Mouse (Mus musculus) forebrain, embryonic 14.5 days (tissue): ENCODE data around the gene Grk1. TPM values are rescaled to one million over a fixed set of nuclear protein-coding genes. Genes with fewer than 3 reads are reported as not detected.

Experiments
- ATAC-seq: fragments of 200-750 bp; cut with Nextera tagmentation; 2 replicates; pipeline ENCODE4 v1.8.0; 2017; ENCODE audit warnings: mild to moderate bottlenecking, moderate library complexity
- DNase-seq: peaks from one replicate; pipeline ENCODE4 v3.0.0-alpha.2; 2015; ENCODE audit warnings: low spot score
- H3K27ac ChIP-seq: fragments of 300-500 bp; sonication (generic); 2 replicates; pipeline ENCODE4 v1.5.1; 2014; ENCODE audit warnings: low read depth, mild to moderate bottlenecking, control low read depth, low read length, moderate library complexity
- H3K27me3 ChIP-seq: fragments of 300-500 bp; sonication (generic); replicated peaks from 2 replicates; pipeline ENCODE4 v1.6.1; 2014; ENCODE audit warnings: low read length, control low read depth, mixed read lengths; ENCODE audit not compliant: control insufficient read depth, insufficient read depth
- H3K36me3 ChIP-seq: fragments of 300-500 bp; sonication (generic); 2 replicates; pipeline ENCODE4 v1.6.1; 2014; ENCODE audit warnings: low read length, control low read depth; ENCODE audit not compliant: control insufficient read depth, insufficient read depth
- H3K4me1 ChIP-seq: fragments of 300-500 bp; sonication (generic); 2 replicates; pipeline ENCODE4 v1.6.1; 2014; ENCODE audit warnings: antibody characterized with exemption, low read length, control low read depth; ENCODE audit not compliant: control insufficient read depth, insufficient read depth
- H3K4me2 ChIP-seq: fragments of 300-500 bp; sonication (generic); 2 replicates; pipeline ENCODE4 v1.6.1; 2014; ENCODE audit warnings: mild to moderate bottlenecking, control low read depth, low read length
- H3K4me3 ChIP-seq: fragments of 300-500 bp; sonication (generic); 2 replicates; pipeline ENCODE4 v1.5.1; 2014; ENCODE audit warnings: low read depth, low read length, control low read depth
- H3K9ac ChIP-seq: fragments of 300-500 bp; sonication (generic); 2 replicates; pipeline ENCODE4 v1.6.1; 2014; ENCODE audit warnings: mild to moderate bottlenecking, low read length, control low read depth, moderate library complexity
- H3K9me3 ChIP-seq: fragments of 300-500 bp; sonication (generic); replicated peaks from 2 replicates; pipeline ENCODE4 v1.6.1; 2016; ENCODE audit warnings: low read length, control low read depth, mixed read lengths; ENCODE audit not compliant: control insufficient read depth
- WGBS: fragments of 180-500 bp; shearing (Covaris S2); extraction: QIAGEN DNeasy Blood & Tissue Kit; methylation state at CpG from one replicate; pipeline ENCODE4 v1.1.7; 2014; 5-methylcytosine and 5-hydroxymethylcytosine counted together
- polyA plus RNA-seq: library from polyadenylated mRNA; unstranded; fragments of >200 nt; fragmentation: Nextera tagmentation; extraction: Ambion mirVana; gene quantifications from 2 replicates; pipeline ENCODE4 v1.2.1, GENCODE M21; 2014

Grk1 gene
- polyA plus RNA-seq, result 0.04 TPM in 1 of 2 replicates, not detected in the other

DNA sequence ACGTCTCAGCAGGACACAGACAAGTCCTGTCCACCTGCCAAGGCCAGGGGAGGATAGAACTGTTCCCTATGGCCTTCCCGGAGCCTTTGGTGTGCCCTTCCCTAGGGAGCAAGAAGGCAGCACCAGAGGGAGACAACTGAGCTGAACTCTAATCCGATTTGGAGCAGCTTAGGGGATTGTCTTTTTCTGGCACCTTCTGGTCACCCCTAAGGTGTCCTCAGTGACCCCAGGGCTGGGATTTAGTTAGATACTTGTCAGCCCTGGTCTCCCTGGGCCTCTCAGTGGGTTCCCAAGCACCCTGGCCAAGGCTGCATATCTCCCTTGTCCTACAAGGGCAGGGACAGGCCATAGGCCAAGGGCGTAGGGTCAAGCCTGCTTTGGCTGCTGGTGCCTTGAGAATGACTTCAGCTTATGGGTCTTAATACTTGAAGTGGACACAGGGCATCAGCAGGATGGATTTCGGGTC is at the start of gene Grk1:
TSS of gene Grk1 (plus strand) at position 416 of the 466 bp plus-strand sequence.
- H3K36me3 ChIP-seq, result no peaks in the 10 kb centered on the region
- no peak within 1 kb of the TSS for H3K27ac ChIP-seq
- no peak within 1 kb of the TSS for H3K4me2 ChIP-seq
- no peak for DNase-seq
- no peak for ATAC-seq
- H3K9ac ChIP-seq, result no peak within 1 kb of the TSS
- H3K27me3 ChIP-seq, result no peaks in the 10 kb centered on the region
- no peak within 1 kb of the TSS for H3K4me3 ChIP-seq
- H3K9me3 ChIP-seq, result no peaks in the 10 kb centered on the region
- 83% methylated on average over 5 of the region's 5 CpGs for WGBS
- no peaks in the 10 kb centered on the region for H3K4me1 ChIP-seq

GRCm38 (mm10) chr8:13356221-13356620 is 48.7 kb upstream of the Grk1 start:
- 87% methylated on average over 6 of the region's 6 CpGs for WGBS
- H3K27me3 ChIP-seq, result no peaks in the 10 kb centered on the region
- no peak overlapping the region for H3K27ac ChIP-seq
- H3K9me3 ChIP-seq, result no peaks in the 10 kb centered on the region
- no peak overlapping the region for H3K9ac ChIP-seq
- no peak overlapping the region for H3K4me2 ChIP-seq
- no peak for ATAC-seq
- H3K36me3 ChIP-seq, result peaks cover 98% of the 10 kb centered on the region
- no peak for DNase-seq
- no peaks in the 10 kb centered on the region for H3K4me1 ChIP-seq
- no peak overlapping the region for H3K4me3 ChIP-seq

DNA sequence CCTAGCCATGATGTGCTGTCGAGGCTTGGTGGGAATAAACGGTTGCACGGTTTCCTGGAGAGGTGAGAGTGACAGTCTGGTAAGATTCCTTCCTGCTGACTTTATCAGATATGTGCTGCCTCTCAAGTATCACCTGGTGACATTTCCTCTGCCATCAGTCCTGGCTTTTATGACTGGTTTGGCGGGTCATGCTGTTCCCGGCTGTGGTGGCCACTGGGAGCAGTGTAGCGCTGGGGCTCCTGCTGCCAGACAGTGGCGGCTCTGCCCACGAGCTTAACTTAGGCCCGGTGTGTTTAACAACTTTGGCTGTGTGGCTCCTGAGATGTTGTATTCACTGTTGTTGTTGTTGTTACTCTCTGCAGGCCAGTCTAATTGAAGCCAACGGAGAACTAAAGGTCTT is 48.2 kb upstream of the Grk1 start:
- no peaks in the 10 kb centered on the region for H3K4me1 ChIP-seq
- H3K36me3 ChIP-seq, result peaks cover 98% of the 10 kb centered on the region
- no peaks in the 10 kb centered on the region for H3K27me3 ChIP-seq
- no peaks in the 10 kb centered on the region for H3K9me3 ChIP-seq
- ATAC-seq (no peak), DNase-seq (no peak)
- no peak overlapping the region for H3K27ac ChIP-seq
- 87% methylated on average over 10 of the region's 10 CpGs for WGBS
- no peak overlapping the region for H3K9ac ChIP-seq
- H3K4me2 ChIP-seq, result no peak overlapping the region
- no peak overlapping the region for H3K4me3 ChIP-seq

DNA sequence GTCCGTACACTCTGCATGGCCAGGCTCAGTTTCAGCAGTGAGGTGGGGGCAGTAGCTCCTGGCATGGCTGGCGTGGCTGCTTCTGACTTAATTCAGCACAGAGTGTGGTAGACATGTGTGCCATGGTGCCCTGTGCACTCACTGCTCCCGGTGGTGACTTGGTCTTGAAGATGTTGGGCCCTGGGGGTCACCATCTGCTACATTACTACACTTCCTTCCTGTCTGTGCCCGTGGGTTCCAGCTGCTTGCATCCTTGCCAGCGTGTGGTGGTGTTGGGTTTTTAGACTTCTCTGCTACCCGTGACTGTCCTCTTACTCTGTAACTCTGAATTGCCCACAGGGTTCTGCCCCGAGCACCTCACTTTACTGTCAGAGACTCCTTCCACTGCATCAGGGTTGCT is 44.7 kb upstream of the Grk1 start:
- Histone ChIP-seq H3K4me3 (no peak overlapping the region), H3K36me3 (peaks cover 96% of the 10 kb centered on the region), H3K27ac (no peak overlapping the region), H3K4me2 (no peak overlapping the region), H3K27me3 (no peaks in the 10 kb centered on the region), H3K4me1 (no peaks in the 10 kb centered on the region), H3K9me3 (no peaks in the 10 kb centered on the region), H3K9ac (no peak overlapping the region)
- ATAC-seq, result no peak
- no peak for DNase-seq
- 89% methylated on average over 7 of the region's 7 CpGs for WGBS

GRCm38 (mm10) chr8:13361865-13362264 is 43.0 kb upstream of the Grk1 start:
- no peak for ATAC-seq
- no peak overlapping the region for H3K9ac ChIP-seq
- H3K9me3 ChIP-seq, result no peaks in the 10 kb centered on the region
- H3K27ac ChIP-seq, result no peak overlapping the region
- 97% methylated on average over 6 of the region's 6 CpGs for WGBS
- no peak for DNase-seq
- H3K4me1 ChIP-seq, result no peaks in the 10 kb centered on the region
- H3K4me3 ChIP-seq, result no peak overlapping the region
- H3K27me3 ChIP-seq, result no peaks in the 10 kb centered on the region
- no peak overlapping the region for H3K4me2 ChIP-seq
- peaks cover 96% of the 10 kb centered on the region for H3K36me3 ChIP-seq

GRCm38 (mm10) chr8:13373151-13373662 is 31.7 kb upstream of the Grk1 start:
- Histone ChIP-seq H3K9ac (no peak overlapping the region), H3K27ac (no peak overlapping the region), H3K36me3 (peaks cover 87% of the 10 kb centered on the region), H3K27me3 (no peaks in the 10 kb centered on the region), H3K4me3 (no peak overlapping the region), H3K9me3 (no peaks in the 10 kb centered on the region), H3K4me1 (no peaks in the 10 kb centered on the region), H3K4me2 (no peak overlapping the region)
- no peak for ATAC-seq
- no peak for DNase-seq
- 91% methylated on average over 8 of the region's 8 CpGs for WGBS

- H3K27ac ChIP-seq, result no peak overlapping the region
- 91% methylated on average over 7 of the region's 7 CpGs for WGBS
Measured at GRCm38 (mm10) chr8:13381630-13382029, 23.3 kb upstream of the Grk1 start.

GRCm38 (mm10) chr8:13382536-13382935 is 22.3 kb upstream of the Grk1 start:
- DNase-seq (no peak), ATAC-seq (no peak)
- no peak overlapping the region for H3K27ac ChIP-seq
- no peak overlapping the region for H3K9ac ChIP-seq
- no peaks in the 10 kb centered on the region for H3K4me1 ChIP-seq
- H3K4me3 ChIP-seq, result no peak overlapping the region
- H3K27me3 ChIP-seq, result no peaks in the 10 kb centered on the region
- H3K4me2 ChIP-seq, result no peak overlapping the region
- peaks cover 20% of the 10 kb centered on the region for H3K36me3 ChIP-seq
- 93% methylated on average over 3 of the region's 3 CpGs for WGBS
- no peaks in the 10 kb centered on the region for H3K9me3 ChIP-seq

More at GRCm38 (mm10) chr8:13381630-13382029, 23.3 kb upstream of the Grk1 start:
- ATAC-seq (no peak), DNase-seq (no peak)
- Histone ChIP-seq H3K36me3 (peaks cover 28% of the 10 kb centered on the region), H3K4me3 (no peak overlapping the region), H3K27me3 (no peaks in the 10 kb centered on the region), H3K4me2 (no peak overlapping the region), H3K9me3 (no peaks in the 10 kb centered on the region), H3K4me1 (no peaks in the 10 kb centered on the region), H3K9ac (no peak overlapping the region)

GRCm38 (mm10) chr8:13382999-13383398 is 21.9 kb upstream of the Grk1 start:
- Histone ChIP-seq H3K27ac (no peak overlapping the region), H3K9ac (no peak overlapping the region), H3K4me1 (no peaks in the 10 kb centered on the region), H3K4me2 (no peak overlapping the region), H3K27me3 (no peaks in the 10 kb centered on the region), H3K4me3 (no peak overlapping the region), H3K36me3 (peaks cover 18% of the 10 kb centered on the region), H3K9me3 (no peaks in the 10 kb centered on the region)
- WGBS, result 92% methylated on average over 4 of the region's 4 CpGs
- no peak for DNase-seq
- no peak for ATAC-seq
